8 mouse cellular contexts compared by ENCODE assay signal in genomic region chr17:84791156-84791555, GRCm38 (mm10). TPM values are rescaled to one million over a fixed set of nuclear protein-coding genes. Genes with fewer than 3 reads are reported as not detected.
DNase-seq lines count a peak whose midpoint lies in the region; ATAC-seq and TF ChIP-seq lines count a peak whose summit lies in the region.

No protein-coding gene starts in this region.

- WGBS in hindbrain, embryonic 11.5 days = 10% methylated on average over 8 of the region's 8 CpGs
- 2% methylated on average over 8 of the region's 8 CpGs for WGBS in lung, embryonic 15.5 days
- 3% methylated on average over 8 of the region's 8 CpGs for whole genome bisulfite sequencing in stomach, postnatal 0 days

- H3K27me3 ChIP-seq in testis, adult 2 months (ENCODE audit: control insufficient read depth, insufficient read depth, low read length) = no peaks in the 10 kb centered on the region
- no peaks in the 10 kb centered on the region for H3K27me3 ChIP-seq in hindbrain, embryonic 11.5 days (ENCODE audit: control insufficient read depth, insufficient read depth, low read length)
- H3K27me3 ChIP-seq in lung, embryonic 15.5 days = no peaks in the 10 kb centered on the region
- H3K27me3 ChIP-seq in stomach, postnatal 0 days (ENCODE audit: control insufficient read depth, insufficient read depth, low read length) = no peaks in the 10 kb centered on the region

- peak overlapping the region; percentile 77 for H3K9ac ChIP-seq in hindbrain, embryonic 11.5 days (ENCODE audit: low read depth, low read length)
- peak overlapping the region; percentile 72 for H3K9ac ChIP-seq in lung, embryonic 15.5 days
- peak overlapping the region; percentile 90 for H3K9ac ChIP-seq in stomach, postnatal 0 days (ENCODE audit: low read length)

- DNase-seq in adrenal gland, postnatal 10 days = peak; percentile 39
- DNase-seq in adrenal gland, adult (ENCODE audit: inconsistent age in 2 of 2, low spot score in 1 of 2) = no peak
- DNase-seq in testis, postnatal 14 days (ENCODE audit: low spot score) = no peak
- peak; percentile 44 for DNase-seq in hindbrain, embryonic 11.5 days (ENCODE audit: low spot score)
- DNase-seq in stomach, postnatal 0 days (ENCODE audit: low spot score) = peak; percentile 34
- DNase-seq in gastrocnemius, postnatal 14 days = no peak

- intact Hi-C loops in gastrocnemius, postnatal 14 days (cut with DNase I; ENCODE audit: low total_unique reads) = no loop called here

- H3K9me3 ChIP-seq in hindbrain, embryonic 11.5 days (ENCODE audit: control insufficient read depth, low read length) = no peaks in the 10 kb centered on the region
- no peaks in the 10 kb centered on the region for H3K9me3 ChIP-seq in lung, embryonic 15.5 days
- no peaks in the 10 kb centered on the region for H3K9me3 ChIP-seq in stomach, postnatal 0 days (ENCODE audit: control insufficient read depth, low read length)

- no peak for TF ChIP-seq EP300 in stomach, postnatal 0 days (optimal IDR thresholded peaks at IDR 0.05)

- no peak for TF ChIP-seq POLR2A in testis, adult 2 months (IDR thresholded peaks at IDR 0.05; ENCODE audit: control insufficient read depth, low read depth, low read length)

- peak overlapping the region; percentile 36 for H3K27ac ChIP-seq in testis, adult 2 months (ENCODE audit: control insufficient read depth, insufficient read depth, low read depth, low read length)
- no peak overlapping the region for H3K27ac ChIP-seq in hindbrain, embryonic 11.5 days (ENCODE audit: low read depth, low read length)
- peak overlapping the region; percentile 70 for H3K27ac ChIP-seq in lung, embryonic 15.5 days
- H3K27ac ChIP-seq in stomach, postnatal 0 days (replicated peaks) = peak overlapping the region; percentile 73

- H3K36me3 ChIP-seq in testis, adult 2 months (ENCODE audit: control insufficient read depth, insufficient read depth, low read length) = no peaks in the 10 kb centered on the region
- no peaks in the 10 kb centered on the region for H3K36me3 ChIP-seq in hindbrain, embryonic 11.5 days (ENCODE audit: control insufficient read depth, insufficient read depth, low read length)
- no peaks in the 10 kb centered on the region for H3K36me3 ChIP-seq in lung, embryonic 15.5 days
- H3K36me3 ChIP-seq in stomach, postnatal 0 days (ENCODE audit: control insufficient read depth, insufficient read depth, low read length) = no peaks in the 10 kb centered on the region

- H3K4me2 ChIP-seq in hindbrain, embryonic 11.5 days (replicated peaks; ENCODE audit: low read depth, low read length) = peak overlapping the region; percentile 58
- H3K4me2 ChIP-seq in lung, embryonic 15.5 days = peak overlapping the region; percentile 68
- H3K4me2 ChIP-seq in stomach, postnatal 0 days (replicated peaks; ENCODE audit: low read depth) = peak overlapping the region; percentile 93

- no peak for TF ChIP-seq CTCF in testis, adult 2 months (IDR thresholded peaks at IDR 0.05; ENCODE audit: control insufficient read depth, insufficient read depth, insufficient replicate concordance, low read depth, low read length)
- TF ChIP-seq CTCF in stomach, postnatal 0 days (IDR thresholded peaks at IDR 0.05; ENCODE audit: low read depth) = no peak

- peaks cover 2% of the 10 kb centered on the region; the same call in 1 of the 2 replicates for H3K4me1 ChIP-seq in testis, adult 2 months (ENCODE audit: control insufficient read depth, insufficient read depth, low read length)
- 0 out of 2 replicates have a peak, but pooled peaks cover 2% of the 10 kb centered on the region for H3K4me1 ChIP-seq in hindbrain, embryonic 11.5 days (replicated peaks; ENCODE audit: control insufficient read depth, insufficient read depth, low read length)
- H3K4me1 ChIP-seq in lung, embryonic 15.5 days = peaks cover 25% of the 10 kb centered on the region
- no peaks in the 10 kb centered on the region for H3K4me1 ChIP-seq in stomach, postnatal 0 days (replicated peaks; ENCODE audit: control insufficient read depth, insufficient read depth)

- peak overlapping the region; percentile 95 for H3K4me3 ChIP-seq in testis, adult 2 months (ENCODE audit: control insufficient read depth, low read depth, low read length)
- peak overlapping the region; percentile 94 for H3K4me3 ChIP-seq in hindbrain, embryonic 11.5 days (ENCODE audit: low read depth, low read length)
- peak overlapping the region; percentile 91 for H3K4me3 ChIP-seq in lung, embryonic 15.5 days
- peak overlapping the region; percentile 97 for H3K4me3 ChIP-seq in stomach, postnatal 0 days (ENCODE audit: low read depth, low read length)

- peak; percentile 20; the same call in 1 of the 2 replicates for ATAC-seq in hindbrain, embryonic 11.5 days (ENCODE audit: low FRiP score)
- ATAC-seq in lung, embryonic 15.5 days (ENCODE audit: borderline replicate concordance, extremely low read depth, low FRiP score, low TSS enrichment) = no peak
- ATAC-seq in stomach, postnatal 0 days (ENCODE audit: low FRiP score, low TSS enrichment) = peak; percentile 18; the same call in 1 of the 2 replicates

RNA-seq across cellular contexts. Expression of gene Lrpprc, which starts 0.6 kb away (rescaled TPM):
- 100 to 1,000 TPM in 1 of 2 experiments, 10 to 100 TPM in 1; 88.9 to 101 TPM for total RNA-seq in adrenal gland, postnatal 10 days (2021)
- polyA plus RNA-seq in testis, adult 2 months (2012; rRNA removed) = 8.0 and 11.2 TPM in 2 replicates
- polyA plus RNA-seq in hindbrain, embryonic 11.5 days (2014; fragmentation: Nextera tagmentation; extraction: Ambion mirVana) = 50.8 and 53.2 TPM in 2 replicates
- polyA plus RNA-seq in lung, embryonic 15.5 days (2015; fragmentation: Nextera tagmentation; extraction: Ambion mirVana) = 34.9 and 38.2 TPM in 2 replicates
- 14.6 and 15.9 TPM in 2 replicates for polyA plus RNA-seq in stomach, postnatal 0 days (2015; fragmentation: Nextera tagmentation; extraction: Ambion mirVana)
- 10 to 100 TPM; 59.7 to 65.7 TPM for total RNA-seq in gastrocnemius, postnatal 14 days (2021)

Comparison
In these comparisons a context has a peak if more than half of its experiments do, and no peak if none do; other contexts are left out.
1. DNase-seq: peak in adrenal gland, postnatal 10 days (single experiment), hindbrain, embryonic 11.5 days (single experiment) and stomach, postnatal 0 days (single experiment); none in adrenal gland, adult (0 of 2), testis, postnatal 14 days (single experiment) and gastrocnemius, postnatal 14 days (single experiment).
2. Peak in every context shown above with its lines, with median percentiles within 50 percentile points of each other: H3K4me3 ChIP-seq, H3K4me2 ChIP-seq and H3K9ac ChIP-seq.